Mouse (Mus musculus): ENCODE data around the gene Ppp1r12a.

Gene Ppp1r12a

GRCm38 (mm10) chr10:108162297-108163020 is 466 bp downstream of the Ppp1r12a start:
- DNase-seq: no peak

DNA sequence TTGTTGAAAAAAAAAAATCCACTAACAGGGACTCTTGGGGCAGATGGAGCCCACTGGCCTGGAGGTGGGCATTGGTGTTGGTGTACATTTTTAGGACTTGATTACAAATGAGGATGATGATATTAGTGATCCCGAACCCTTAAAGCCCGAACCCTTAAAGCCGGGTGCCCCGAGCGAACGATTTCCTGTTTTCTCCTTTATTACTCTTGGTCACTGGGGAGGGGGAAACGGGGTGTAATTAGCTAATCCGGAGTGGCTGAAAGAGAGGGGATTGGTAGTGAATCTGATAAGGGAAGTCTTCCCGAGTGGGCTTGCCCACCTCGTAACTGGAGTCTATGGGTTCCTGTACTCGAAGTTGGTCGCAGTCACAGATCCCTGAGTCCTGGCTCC is 1.0 kb downstream of the Ppp1r12a start:
- DNase-seq: peak; percentile 37

- DNase-seq: no peak
Observed at GRCm38 (mm10) chr10:108163451-108163850, 1.5 kb downstream of the Ppp1r12a start.

- peak; percentile 30 for DNase-seq
Observed at GRCm38 (mm10) chr10:108167823-108168222, 5.8 kb downstream of the Ppp1r12a start.

DNA sequence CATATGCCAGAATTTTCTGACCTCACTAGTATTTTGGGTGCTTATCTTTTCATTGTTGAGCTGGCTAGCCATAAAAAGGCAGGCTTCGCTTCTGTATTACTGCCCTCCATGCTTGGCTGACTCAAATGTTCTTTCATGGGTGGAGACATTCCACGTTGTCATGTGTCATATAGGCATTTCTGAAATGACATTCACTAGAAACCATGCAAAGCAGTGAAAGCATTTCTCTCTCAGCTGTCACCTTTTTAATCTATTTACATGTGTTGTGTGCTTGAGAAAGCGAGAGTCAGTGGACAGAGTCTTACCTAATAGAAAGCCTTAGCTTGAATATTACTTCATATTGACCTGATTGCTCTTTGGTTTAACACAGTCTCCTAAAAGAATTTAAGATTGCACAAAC is 8.8 kb downstream of the Ppp1r12a start:
- DNase-seq: no peak

- no peak for DNase-seq
Observed at GRCm38 (mm10) chr10:108171637-108172036, 9.6 kb downstream of the Ppp1r12a start.

- no peak for DNase-seq
Observed at GRCm38 (mm10) chr10:108172817-108173563, 11.0 kb downstream of the Ppp1r12a start.

- no peak for DNase-seq
Observed at GRCm38 (mm10) chr10:108174107-108174506, 12.1 kb downstream of the Ppp1r12a start.

DNA sequence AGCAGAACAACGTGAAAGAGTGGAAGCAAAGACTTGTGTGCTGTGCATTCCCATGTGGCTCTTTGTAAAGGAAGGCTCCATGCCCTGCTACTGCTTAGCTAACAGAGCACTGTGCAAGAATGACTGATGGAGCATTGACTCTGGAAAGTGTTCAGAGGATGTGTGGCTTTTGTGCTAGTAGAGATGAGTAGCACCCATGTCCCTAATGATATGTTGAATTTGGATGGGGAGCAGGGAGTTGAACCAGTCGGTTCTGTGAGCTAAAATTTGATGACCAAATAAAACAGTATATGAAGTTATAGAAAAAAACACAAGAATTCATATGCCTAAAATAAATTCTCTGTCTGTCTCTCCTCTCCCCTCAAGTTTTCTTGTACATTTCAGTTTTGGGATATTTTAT is 13.9 kb downstream of the Ppp1r12a start:
- DNase-seq: no peak

GRCm38 (mm10) chr10:108178285-108178848 is 16.4 kb downstream of the Ppp1r12a start:
- no peak for DNase-seq

GRCm38 (mm10) chr10:108179404-108179803 is 17.4 kb downstream of the Ppp1r12a start:
- DNase-seq: no peak

- DNase-seq: no peak
Observed at GRCm38 (mm10) chr10:108180313-108180712, 18.3 kb downstream of the Ppp1r12a start.

DNA sequence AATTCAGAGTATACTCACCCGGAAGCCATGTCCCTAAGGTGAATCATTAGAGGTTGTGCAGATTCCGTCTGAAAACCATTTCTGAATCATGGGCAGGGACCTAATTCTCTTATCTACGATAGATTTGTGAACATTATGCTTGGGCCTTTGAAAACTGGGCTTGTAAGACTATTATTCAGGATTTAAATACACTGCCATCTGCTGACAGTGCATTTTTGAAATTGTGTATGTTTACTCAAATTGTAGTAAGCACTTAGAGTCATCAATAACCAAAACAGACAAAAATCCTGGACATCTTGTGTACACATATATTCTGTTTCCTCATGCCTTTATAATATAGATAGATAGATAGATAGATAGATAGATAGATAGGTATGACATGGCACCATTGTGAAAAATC is 19.9 kb downstream of the Ppp1r12a start:
- DNase-seq: no peak

DNA sequence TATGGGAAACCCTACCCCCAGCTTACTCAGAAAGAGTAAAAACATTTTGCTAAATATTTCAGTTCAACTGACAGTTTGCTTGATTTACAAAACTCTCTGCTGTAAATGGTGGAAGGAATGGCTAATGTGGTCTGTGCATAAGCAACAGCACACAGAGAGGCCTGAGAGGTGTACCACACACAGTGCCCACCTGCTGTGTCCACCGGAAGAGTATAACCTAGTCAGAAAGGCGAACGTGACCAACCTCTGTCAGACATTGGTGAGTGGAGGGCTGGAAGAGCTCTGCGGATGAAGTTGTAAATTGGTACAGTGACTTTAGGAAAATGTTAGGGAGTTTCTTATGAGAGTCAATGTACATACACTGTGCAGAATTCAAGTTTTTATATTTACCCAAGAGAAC is 20.4 kb downstream of the Ppp1r12a start:
- no peak for DNase-seq

DNA sequence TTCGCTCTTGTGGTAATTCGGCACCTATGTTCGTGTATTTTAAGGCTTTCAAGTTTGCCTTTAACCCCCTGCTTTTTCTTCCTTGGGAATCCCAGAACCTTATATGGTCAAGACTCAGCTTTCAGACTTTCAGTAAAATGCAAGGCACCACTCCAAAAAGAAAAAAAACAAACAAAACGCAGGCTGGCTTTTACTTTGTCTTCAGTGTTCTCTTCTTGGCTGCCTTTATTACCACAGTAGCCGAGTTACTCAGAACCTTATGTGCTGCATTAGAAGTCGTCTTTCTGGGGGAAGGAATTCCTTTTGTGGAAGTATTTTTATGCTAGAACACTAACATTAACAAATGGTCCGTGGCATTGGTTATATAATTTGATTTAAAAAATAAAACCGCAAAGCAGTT is 22.8 kb downstream of the Ppp1r12a start:
- DNase-seq: no peak

- no peak for DNase-seq
Observed at GRCm38 (mm10) chr10:108185265-108185664, 23.3 kb downstream of the Ppp1r12a start.

- DNase-seq: no peak
Observed at GRCm38 (mm10) chr10:108189303-108189702, 27.3 kb downstream of the Ppp1r12a start.

- no peak for DNase-seq
Observed at GRCm38 (mm10) chr10:108189986-108190385, 28.0 kb downstream of the Ppp1r12a start.

GRCm38 (mm10) chr10:108190626-108191025 is 28.6 kb downstream of the Ppp1r12a start:
- no peak for DNase-seq

DNA sequence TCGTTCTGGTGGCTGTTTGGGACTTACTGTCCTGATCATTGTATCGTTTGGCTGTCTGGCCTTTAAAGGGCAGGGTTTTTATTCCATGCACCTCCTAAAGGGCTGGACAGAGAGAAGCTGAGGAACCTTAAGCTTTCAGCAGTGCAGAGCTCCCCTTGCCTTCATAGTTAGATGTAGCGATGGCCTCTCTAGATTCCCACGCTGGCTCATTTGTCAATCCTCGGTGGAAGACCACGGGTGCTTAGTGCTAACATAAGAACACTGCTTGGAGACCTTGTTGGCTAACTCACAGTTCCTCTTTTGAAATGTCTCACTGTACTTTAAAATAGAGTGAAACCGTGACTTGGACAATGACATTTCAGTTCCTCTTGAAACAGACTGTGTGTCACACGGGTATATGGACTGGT is 29.4 kb downstream of the Ppp1r12a start:
- DNase-seq: no peak

GRCm38 (mm10) chr10:108192306-108192705 is 30.3 kb downstream of the Ppp1r12a start:
- DNase-seq: no peak

- DNase-seq: no peak
Observed at GRCm38 (mm10) chr10:108196124-108196523, 34.1 kb downstream of the Ppp1r12a start.

DNA sequence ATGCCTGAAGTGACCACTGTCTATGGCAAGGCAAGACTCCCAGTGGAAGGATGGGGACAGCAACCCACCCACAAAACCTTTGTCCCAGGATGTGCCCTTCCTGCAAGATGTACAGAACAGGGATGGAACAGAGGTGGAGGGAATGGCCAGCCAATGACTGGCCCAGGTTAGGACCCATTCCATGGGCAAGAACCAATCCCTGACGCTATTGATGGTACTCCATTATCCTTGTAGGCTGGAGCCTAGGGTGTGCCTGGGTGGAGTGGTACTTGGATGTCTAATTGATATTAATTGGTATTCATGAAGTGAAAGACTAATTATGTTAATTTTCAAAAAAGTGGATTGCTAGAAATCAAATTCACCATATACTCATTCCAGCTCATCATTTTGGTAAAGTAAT is 35.5 kb downstream of the Ppp1r12a start:
- no peak for DNase-seq

DNA sequence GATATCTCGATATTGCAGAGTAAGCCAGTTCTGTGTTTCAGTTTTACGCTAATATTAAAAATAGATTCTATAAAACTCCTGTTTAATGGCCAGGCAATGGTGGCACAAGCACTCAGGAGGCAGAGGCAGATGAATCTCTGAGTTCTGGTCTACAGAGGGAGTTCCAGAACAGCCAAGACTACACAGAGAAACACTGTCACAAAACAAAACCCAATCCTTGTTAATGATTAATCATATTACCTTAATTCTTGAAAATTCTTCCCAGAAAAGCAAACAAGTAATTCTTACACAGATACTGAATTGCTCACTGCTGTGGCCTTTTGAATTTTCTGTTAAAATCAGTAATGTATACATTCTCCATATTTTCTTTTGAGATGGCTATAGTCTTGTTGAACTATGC is 37.0 kb downstream of the Ppp1r12a start:
- no peak for DNase-seq
